Comparison of ENCODE assay signal across 8 mouse cellular contexts in the genomic region with DNA sequence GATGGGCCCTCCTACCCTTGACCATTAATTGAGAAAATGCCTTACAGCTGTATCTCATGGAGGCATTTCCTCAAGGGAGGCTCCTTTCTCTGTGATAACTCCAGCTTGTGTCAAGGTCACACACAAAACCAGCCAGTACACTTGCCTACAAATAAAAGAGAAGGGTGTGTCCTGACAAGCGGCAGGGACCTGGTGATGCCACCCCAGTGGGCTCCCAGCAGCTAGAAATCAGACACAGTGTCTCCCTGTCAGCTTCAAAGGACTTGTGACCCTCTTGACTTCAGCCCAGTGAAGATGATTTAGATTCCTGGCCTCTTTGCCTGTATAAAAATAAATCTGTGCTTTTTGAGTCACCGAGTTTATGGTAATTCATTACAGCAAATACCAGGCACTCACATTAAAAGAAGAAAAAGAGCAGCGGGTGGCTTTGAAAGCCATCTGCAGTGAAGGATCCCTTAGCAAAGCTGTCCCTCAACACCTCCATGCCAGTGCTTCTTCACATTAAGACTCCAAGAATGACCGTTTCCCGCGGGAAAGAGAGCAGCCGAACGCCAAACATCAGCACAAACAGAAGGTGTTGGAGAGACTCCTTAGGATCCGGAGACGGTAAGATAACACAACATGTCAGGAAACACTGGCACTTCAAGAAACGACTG.
A peak's percentile ranks its signal among the peaks of the same experiment; 100 is the strongest.
DNase-seq lines count a peak whose midpoint lies in the region; ATAC-seq and TF ChIP-seq lines count a peak whose summit lies in the region.

No protein-coding gene starts in this region.

- H3K4me1 ChIP-seq in intestine, postnatal 0 days (replicated peaks; ENCODE audit: control insufficient read depth, insufficient read depth, low read length) = no peaks in the 10 kb centered on the region
- peaks cover 26% of the 10 kb centered on the region for H3K4me1 ChIP-seq in midbrain, embryonic 13.5 days (replicated peaks)

- DNase-seq in cerebellum, postnatal 10 days = peak; percentile 27 to 38
- no peak for DNase-seq in cerebellum, postnatal 36 days
- peak; percentile 48 for DNase-seq in adrenal gland, postnatal 10 days
- DNase-seq in frontal cortex, postnatal 14 days (ENCODE audit: low spot score in 2 of 2) = peak; percentile 13 to 18
- DNase-seq in urinary bladder, adult 2 months (ENCODE audit: low spot score) = no peak
- no peak for DNase-seq in gastrocnemius, adult 18-20 months (ENCODE audit: low spot score)

- no peaks in the 10 kb centered on the region for H3K27me3 ChIP-seq in intestine, postnatal 0 days (replicated peaks; ENCODE audit: control insufficient read depth, insufficient read depth, low read length)
- no peaks in the 10 kb centered on the region for H3K27me3 ChIP-seq in midbrain, embryonic 13.5 days

- no peaks in the 10 kb centered on the region for H3K9me3 ChIP-seq in intestine, postnatal 0 days (ENCODE audit: control insufficient read depth)
- no peaks in the 10 kb centered on the region for H3K9me3 ChIP-seq in midbrain, embryonic 13.5 days

- no peak for TF ChIP-seq CTCF in intestine, postnatal 0 days (IDR thresholded peaks at IDR 0.05; ENCODE audit: low read depth)

- H3K27ac ChIP-seq in intestine, postnatal 0 days (ENCODE audit: low read depth, low read length) = no peak overlapping the region
- H3K27ac ChIP-seq in midbrain, embryonic 13.5 days = peak overlapping the region; percentile 39; the same call in 1 of the 2 replicates

- no peaks in the 10 kb centered on the region for H3K36me3 ChIP-seq in intestine, postnatal 0 days (ENCODE audit: control insufficient read depth, insufficient read depth)
- H3K36me3 ChIP-seq in midbrain, embryonic 13.5 days = no peaks in the 10 kb centered on the region

- H3K4me3 ChIP-seq in intestine, postnatal 0 days (ENCODE audit: low read depth, low read length) = no peak overlapping the region
- peak overlapping the region; percentile 15; the same call in 1 of the 2 replicates for H3K4me3 ChIP-seq in midbrain, embryonic 13.5 days (replicated peaks)

- H3K9ac ChIP-seq in intestine, postnatal 0 days (ENCODE audit: low read depth, low read length) = no peak overlapping the region
- H3K9ac ChIP-seq in midbrain, embryonic 13.5 days (replicated peaks) = peak overlapping the region; percentile 46

- WGBS in intestine, postnatal 0 days = 6% methylated on average over 11 of the region's 11 CpGs
- 6% methylated on average over 11 of the region's 11 CpGs for WGBS in midbrain, embryonic 13.5 days

- ATAC-seq in intestine, postnatal 0 days = no peak
- no peak for ATAC-seq in midbrain, embryonic 13.5 days

- H3K4me2 ChIP-seq in intestine, postnatal 0 days (replicated peaks; ENCODE audit: low read depth) = peak overlapping the region; percentile 44
- H3K4me2 ChIP-seq in midbrain, embryonic 13.5 days (replicated peaks) = peak overlapping the region; percentile 48

Comparison
In these comparisons a context has a peak if more than half of its experiments do, and no peak if none do; other contexts are left out.
1. DNase-seq: peak in cerebellum, postnatal 10 days (2 of 2), adrenal gland, postnatal 10 days (single experiment) and frontal cortex, postnatal 14 days (2 of 2); none in cerebellum, postnatal 36 days (0 of 2), urinary bladder, adult 2 months (single experiment) and gastrocnemius, adult 18-20 months (single experiment).